Mouse (Mus musculus) ZHBTc4 (cell line): ENCODE results near the gene Zfp462.
A peak's percentile ranks its signal among the peaks of the same experiment; 100 is the strongest.
"Not testable (repeated sequence)": the region's sequence is repeated elsewhere in the genome, so short reads cannot be mapped to it uniquely, and the experiment has no call there.

Experiments
- DNase-seq: peaks from one replicate; pipeline ENCODE4 v3.0.0-alpha.2; 2011; ENCODE audit warnings: low read depth, low spot score

Gene Zfp462

DNA sequence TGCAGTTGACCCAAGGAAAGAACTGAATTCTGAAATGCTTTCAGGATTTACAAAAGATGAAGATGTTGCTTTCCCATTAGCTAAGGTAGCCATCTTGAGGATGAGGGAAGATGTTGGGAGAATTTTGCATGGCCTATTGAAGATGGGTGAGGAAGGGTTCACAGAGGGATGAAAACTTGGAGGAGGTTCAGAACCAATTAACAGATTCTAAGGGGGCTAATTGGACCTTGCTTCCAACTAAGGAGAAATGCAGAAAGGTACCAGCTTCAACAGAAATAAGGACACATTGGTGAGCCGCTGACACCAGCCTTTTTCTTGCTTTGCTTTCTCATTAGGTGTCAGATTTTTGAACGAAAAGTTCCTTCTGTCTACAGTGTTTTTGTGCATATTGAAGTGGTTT lies 6.0 kb downstream of the Zfp462 start:
- DNase-seq, result no peak

DNA sequence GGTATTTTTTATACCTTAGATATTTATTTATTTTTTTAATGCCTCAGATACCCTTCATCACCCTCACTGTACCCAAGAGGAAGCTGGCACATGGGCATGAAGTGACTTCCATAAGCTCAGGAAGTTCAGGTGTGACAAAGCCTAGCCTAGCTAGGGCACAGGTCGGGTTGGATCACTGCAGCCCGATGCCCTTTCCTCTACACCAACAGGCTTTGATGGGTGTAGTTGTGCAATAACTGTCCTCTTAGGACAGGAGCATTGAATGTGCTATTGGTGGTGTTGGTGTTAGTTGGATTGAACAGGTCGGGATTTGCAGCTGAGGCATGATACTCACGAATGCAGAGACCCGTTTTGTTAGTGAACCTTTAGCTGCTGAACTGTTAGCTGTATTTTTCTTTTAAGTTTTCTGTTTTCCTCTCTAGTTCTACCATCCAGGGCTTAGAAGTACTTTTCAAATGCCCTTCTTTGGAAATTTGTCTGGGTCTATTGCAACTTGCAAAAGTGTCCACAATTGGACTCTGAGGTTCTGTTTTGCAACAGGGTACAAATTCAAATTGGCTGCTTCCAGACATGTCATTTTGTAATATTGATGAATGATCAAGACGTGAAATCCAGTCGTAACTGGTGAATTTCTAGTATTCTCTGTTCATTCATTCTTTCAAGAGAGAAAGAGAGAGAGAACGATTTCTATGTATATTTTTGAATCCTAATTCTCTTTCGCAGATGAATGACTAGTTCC lies 9.0 kb downstream of the Zfp462 start:
- DNase-seq, result no peak

DNA sequence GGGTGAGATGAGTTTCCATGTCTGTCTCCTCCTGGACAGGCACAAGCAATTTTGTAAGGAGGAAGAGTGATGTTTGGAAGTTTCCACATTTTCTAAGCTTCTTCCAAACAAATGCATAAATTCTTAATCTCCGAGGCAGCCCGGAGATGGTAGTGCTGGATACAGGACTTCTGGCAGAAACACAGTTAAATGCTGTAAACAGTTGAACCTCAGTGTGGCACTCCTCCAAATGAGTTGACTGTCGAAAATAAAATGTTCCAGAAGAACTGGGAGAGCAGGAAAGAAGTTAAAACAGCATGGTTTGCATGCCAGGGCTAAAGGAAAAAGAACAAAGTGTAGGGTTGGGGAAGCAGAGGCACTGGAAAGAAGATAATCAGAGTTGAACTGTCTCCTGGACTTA lies 9.6 kb downstream of the Zfp462 start:
- no peak for DNase-seq

DNA sequence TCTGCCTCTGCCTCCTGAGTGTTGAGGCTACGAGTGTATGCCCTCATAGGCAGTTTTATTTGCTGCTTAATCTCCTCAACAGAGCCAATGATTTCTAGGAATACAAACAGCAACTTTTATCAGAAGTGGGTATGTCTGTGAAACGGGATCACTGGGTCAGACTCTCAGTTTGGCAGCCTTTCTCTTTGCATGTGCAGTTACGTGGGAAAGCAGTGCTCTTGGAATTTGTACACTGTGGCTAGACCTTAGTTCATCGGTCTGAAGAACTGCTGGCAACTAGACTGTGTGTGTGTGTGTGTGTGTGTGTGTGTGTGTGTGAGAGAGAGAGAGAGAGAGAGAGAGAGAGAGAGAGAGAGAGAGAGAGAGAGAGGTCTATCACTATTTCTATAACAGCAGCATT lies 15.9 kb downstream of the Zfp462 start:
- no peak for DNase-seq

DNA sequence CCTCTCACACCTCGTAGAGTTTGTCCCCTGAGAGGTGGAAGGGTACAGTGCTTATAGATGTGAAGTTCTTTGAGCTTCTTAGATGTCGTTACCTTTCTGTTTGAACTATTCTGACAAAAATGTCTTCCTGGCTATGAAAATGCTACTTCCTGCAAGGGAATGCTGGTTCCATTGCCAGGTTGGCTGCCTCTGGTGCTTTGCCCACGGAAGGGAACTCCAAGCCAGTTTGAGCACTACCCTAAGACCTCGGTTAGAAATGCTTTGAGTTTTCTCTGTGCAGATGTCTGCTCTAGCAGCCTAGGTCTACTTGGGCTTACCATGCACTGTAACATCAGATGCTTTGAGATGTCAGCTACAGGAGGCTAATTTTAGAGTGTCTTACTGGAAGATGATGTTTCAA lies 17.3 kb downstream of the Zfp462 start:
- no peak for DNase-seq

DNA sequence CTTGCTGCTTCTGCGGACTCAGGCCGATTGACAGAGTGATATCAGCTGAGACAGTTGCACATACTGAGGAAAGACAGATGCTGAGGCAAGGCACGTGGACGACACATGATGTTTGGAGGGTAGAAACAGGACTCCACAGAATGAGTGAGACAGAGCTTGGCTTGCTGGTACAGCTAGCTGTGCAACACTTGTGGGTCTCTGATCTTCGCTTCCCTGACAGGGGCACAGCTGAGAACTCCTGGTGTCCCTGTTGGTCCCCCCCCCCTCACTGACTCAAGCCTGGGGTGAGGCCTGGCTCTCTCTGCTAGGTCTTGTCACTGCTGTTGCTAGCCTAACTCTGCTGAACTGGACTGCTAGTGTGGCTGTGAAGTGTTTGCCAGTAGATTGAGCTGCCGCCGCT lies 18.7 kb downstream of the Zfp462 start:
- no peak for DNase-seq

DNA sequence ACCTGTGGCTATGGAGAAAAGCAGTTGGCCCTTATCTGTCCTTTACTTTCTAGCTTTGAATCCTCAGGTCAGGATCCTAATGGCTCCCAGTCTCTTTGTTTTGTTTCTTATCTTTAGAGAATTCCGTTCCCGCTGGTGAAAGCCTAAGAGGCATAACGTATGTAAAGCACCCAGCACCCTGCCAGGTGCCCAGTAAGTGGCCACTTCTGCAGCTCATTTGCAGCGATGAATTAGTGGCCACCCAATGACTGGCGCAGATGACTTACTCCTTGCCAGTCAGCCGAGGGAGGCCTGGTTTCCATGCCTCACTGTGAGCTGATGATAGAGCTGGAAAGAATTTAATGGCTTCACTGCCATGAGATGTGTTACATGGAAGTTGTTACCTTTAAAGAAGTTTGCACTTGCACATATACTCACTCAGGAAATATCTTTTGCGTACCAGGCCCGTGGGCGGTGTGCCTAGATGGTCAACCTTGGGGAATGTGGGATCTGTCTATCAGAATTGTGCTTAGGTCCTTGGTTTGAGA lies 20.4 kb downstream of the Zfp462 start:
- DNase-seq, result no peak

DNA sequence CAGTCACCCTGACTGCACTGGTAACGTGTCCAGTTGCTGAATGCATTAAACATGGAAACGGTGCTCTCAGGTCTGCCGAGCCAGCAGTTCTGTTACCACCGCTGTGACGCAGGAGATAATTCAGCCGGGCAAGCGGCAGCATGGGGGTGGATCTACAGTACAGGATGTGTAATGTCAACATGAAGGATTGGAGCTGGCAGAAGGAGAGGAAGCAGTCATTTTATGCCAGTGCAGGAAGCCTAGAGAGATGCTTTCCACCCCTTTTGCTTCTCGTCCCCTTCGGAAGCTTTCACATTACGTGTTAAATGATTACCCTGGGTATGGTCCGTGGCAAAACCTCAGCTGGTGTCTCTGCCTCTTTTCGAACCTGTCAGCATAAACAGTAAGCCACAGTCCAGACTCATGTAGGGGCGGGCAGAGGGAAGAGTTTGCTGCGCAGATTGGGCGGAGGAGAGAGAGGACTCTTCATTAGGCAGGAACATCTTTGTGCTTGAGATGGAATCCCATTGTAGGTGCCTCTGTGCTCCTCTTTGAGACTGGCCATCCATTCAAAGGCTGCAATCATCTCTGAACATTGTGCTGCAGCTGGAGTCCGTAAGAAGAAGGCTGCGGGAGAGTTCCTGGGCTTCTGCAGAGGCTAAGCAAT lies 21.4 kb downstream of the Zfp462 start:
- peak; percentile 58 for DNase-seq

DNA sequence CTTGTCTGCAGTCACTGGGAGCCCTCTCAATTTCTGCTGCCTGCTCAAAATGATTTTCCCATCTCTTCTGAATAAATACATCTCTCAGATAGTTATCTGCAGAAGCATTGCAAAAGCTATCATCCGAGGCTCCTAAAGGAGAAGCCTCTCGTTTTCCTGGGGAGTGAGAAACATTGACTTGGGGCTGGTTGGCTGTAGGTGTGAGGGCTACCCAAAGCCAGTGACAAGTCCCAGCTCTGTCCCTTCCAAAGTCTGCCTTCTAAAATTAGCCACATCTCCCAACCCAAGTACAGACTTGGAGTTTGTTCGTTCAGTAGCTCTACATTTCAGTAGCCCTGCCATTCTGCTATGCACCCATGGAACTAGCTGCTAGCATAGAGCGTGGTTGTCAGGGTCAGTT lies 22.3 kb downstream of the Zfp462 start:
- DNase-seq, result no peak

DNA sequence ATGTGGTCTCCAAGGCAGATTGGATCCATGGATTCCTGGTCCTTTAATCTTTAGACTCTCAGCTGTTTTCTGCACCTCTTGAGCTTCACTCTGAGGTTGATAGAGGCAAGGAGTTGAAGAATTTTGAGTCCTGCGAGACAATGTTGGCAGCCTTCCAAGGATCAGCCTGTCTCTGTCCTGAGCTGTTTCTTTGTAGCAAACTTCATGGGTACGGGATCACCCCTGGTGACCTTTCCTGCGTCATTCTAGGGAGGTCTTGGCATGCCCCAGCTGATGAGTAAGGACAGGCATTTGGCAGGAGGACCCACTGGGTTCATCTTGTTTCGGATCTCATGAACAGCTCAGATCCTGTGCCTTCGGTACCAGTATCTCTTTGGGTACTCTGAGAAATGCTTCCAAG lies 22.9 kb downstream of the Zfp462 start:
- DNase-seq, result no peak

DNA sequence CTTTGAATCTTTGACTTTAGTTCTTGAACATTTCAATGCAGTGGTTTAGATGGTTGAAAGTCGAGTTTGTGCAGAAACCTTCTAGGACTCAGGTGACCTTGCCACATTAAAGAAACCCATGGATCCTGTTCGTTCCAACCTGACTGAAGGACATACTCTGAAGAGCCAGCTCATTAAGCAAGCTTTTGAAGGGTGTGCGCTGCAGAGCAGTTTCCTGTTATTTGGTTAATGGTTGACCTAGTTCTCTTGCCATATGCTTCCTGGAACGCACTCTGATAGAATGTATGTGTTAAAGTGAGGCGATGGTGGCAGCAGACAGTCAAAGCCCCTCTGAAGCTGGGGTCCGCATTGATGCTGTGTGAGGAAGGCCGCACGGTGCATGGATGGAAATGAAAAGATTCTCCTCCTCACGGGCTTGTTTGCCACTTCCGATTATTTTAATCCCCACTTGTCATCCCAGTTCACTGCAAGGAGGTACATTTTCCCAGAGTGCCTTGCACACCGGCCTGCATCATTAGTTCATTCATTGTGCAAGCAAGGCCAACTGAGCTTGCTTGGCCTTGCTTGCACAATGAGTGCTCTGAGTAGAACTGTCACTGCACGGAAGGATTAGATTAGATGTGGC lies 24.9 kb downstream of the Zfp462 start:
- DNase-seq, result peak; percentile 20

DNA sequence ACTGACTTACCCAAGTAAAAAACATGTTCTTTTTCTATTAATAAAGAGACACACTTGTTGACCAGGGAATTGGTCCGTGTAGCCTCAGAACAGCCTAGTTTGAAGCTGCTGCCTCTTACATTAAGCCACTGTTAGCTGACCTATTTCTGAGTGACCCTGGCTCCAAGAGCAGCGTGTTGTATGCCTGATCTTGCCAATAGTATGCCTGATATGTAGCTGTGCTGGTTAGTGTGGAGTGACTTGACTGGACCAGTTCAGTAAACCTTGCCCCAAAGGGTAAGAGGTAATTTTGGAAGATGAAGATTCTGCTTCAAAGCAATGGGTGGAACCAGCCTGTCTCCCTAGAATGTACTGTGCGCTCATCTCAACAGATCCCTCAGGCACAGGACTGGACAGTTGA lies 26.5 kb downstream of the Zfp462 start:
- no peak for DNase-seq

DNA sequence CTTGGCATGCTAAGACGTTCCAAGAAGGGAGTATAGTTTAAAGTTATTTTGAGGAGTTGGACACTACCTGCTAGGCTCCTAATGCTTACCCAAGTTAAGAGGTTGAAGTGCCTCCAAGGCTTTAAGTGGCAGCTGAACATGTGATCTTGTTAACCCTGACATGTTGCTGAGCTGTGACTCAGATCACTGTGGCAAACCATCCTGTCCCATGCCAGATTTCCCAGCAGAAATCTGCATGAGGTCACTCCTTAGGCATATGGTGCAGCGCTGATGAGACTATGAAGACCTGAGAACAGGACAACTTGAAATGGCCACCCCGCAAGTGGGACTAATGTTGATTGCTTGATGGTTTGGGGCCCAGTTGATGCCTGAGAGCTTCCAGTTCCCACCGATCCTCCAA lies 27.2 kb downstream of the Zfp462 start:
- no peak for DNase-seq

DNA sequence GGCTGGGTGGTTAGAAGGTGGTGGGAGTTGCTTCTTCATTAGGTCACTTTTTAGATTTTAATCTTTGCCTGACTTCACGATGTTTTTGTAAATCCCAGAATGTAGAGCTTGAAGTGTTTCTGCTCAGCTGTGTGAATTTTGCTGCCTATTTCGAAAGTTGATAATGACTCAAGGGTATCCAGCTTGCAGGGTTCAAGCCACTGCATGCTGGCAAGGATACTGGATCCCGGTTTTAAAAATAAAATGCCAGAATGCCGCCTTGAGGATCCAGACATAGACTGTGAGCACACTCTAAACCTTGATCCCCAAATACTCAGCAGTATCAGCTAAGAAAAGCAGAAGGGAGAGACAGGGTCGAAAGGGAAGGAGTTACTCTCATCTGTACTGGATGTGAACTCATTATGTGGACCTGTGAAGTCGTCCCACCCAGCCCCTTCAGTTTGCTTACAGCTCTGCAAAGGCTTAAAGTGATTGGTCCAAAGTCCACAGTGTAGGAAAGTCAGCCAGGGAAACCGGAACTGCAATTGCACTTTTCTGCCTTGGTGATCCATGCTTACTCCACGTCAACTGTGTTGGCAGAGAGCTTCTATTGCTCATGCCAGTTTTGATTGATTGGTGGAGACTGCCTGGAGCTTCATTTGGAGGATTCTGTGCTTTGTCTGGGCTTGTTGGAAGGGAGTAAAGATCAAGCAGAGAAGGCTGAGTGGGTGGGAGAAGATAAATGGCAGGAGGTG lies 28.1 kb downstream of the Zfp462 start:
- peak; percentile 39 for DNase-seq

DNA sequence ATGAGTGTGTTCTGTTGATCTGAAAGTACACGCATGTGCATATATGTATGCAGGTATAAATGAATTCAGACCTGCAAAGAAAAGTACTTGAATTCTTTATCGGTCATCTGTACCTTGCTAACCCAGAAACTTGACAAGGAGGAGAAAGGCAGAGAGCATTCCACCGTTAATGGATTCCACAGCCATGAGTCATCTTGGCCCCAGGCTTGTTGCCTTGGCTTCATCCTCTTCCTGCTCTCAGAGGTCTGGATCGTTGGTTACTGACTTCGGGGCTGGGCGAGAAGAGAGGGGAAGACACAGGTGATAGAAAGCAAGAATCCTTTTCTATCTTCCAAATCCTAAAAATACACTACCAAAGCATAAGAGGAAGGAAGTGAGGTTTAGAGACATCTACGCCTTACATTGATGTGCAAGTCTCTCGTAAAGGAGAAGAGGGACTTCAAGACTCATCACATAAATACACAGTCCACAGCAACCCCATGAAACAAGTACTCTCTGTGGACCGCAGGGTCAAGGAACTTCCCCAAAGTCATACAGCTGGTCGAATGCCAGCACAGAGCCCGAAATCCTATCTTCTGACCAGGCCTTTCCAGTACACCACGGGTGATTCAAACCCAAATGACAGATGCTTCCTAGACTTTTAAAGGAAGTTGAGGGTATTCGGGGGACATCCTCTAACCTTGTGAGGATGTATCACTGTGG lies 35.1 kb downstream of the Zfp462 start:
- peak; percentile 72 for DNase-seq

DNA sequence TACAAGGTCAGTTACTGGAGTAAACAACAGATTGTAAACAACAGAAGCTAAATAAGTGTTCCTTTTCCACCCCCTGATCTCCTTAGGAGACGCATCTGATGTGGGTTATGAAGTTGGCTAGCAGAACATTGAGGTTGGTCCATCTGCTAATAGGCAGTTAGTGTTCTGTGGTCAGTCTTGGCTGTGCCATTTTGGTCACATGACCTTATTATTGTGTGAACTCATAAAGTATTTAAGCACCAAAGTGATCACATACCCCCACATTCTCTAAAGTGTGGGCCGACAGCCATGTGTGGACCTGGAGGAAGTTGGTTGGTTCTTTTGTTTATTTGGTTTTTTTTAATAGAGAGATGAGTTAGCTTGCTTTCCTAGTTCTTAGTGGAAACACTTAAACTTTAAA lies 39.7 kb downstream of the Zfp462 start:
- no peak for DNase-seq

DNA sequence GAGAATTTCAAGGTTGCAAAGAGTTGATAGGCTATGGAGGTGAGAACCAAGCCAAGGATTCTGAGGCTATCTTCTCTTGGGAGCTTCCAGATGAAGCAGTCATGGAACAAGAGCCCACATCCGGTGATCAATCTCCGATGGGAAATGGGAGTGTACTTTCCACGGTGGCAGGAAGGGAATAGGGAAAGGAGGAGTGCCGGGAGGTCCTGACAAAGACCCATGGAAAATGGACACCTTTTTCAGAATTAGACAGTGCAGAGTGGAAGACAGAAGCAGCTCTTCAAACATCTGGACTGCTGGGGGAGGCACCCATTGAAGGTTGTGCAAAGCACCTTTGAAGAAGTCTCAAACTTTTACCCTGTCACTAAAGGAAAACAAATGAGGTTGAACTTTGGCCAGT lies 41.8 kb downstream of the Zfp462 start:
- DNase-seq, result peak; percentile 66

DNA sequence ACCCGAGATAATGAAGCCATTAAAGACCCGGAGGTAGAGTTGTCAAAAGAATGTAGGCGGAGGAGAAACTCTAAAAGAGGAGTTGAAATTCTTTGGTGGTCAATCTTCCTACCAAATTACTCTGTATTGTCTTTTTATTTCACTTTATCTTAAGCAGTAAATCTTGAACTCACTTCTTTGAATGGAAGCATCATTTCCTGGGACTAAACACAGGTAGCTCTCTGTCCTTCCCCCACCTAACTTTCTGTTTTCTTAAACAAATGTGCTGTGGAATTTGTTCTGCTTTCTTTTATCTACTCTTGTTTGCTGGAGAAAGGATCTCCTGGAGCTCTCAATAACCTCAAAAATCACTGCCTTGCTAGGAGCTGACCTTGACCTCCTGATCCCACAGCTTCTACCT lies 42.4 kb downstream of the Zfp462 start:
- peak; percentile 91 for DNase-seq

DNA sequence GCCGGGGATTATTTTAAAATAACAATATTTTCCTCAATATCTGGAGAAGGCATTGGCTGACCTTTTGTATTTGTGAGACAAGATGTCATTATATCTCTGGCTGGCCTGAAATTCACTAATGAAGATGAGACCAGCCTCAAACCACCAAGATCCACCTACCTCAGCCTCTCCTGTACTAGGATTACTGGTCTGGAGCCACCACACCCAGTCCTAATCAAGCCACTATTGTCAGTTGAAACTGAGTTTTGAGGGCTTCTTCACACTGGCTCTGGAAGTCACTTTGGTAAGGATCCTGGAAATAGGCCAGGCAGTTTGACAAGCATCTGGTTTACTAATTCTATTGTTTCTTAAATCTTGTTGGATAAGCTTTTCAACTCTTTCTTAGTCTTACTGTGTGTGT lies 43.1 kb downstream of the Zfp462 start:
- DNase-seq, result peak; percentile 59

DNA sequence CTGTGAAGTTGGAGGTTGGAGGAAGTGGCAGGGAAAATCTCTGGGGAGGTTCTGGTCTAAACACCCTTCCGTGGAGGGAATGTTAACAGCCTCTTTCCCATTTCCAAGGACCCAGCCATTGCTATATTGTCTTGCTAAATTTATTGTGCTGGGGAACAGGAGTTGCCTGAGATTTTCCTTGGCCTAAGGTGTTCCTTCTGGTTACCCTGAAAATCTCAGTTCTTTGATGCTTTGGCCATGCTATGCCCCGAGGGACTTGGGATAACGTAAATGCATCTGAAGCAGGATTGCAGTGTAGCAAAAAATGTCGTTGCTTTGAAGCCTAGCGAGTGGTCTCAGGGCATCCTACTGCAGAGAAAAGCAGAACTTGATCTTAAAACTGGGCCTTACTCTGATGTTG lies 47.1 kb downstream of the Zfp462 start:
- peak; percentile 92 for DNase-seq

DNA sequence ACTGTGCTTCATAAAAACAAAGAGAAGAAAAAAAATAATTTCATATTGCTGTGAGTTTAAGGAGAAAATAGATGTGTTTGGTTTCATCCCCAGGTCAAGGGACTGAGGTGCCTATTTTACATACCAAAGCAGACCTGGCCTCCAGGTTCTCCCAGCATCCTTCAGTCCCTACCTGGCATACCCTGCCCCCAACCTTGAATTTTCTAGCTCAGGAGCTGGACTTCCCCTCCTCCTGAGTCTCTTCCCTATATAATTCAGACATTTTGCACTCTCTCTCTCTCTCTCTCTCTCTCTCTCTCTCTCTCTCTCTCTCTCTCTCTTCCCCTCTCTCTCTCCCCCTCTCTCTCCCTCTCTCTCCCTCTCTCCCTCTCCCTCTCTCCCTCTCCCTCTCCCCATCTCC lies 48.2 kb downstream of the Zfp462 start:
- DNase-seq, result not testable (repeated sequence)

DNA sequence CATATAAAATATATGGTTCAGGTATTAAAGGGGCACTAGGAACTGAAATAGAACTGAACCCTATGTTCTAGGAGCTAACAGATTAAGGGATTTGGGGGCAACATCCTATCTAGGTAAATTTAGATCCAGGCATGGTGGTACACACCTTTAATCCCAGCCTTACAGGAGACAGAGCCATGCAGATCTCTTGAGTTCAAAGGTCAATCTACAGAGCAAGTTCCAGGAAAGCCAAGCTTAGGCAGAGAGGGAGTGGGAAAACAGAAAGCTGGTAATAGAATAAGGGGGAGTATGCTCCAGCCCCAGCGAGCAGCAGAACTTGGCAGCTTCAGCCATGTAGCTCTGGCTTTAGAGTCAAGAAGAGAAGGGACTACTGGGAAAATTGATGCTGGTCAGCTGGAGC lies 50.4 kb downstream of the Zfp462 start:
- no peak for DNase-seq
